Mouse (Mus musculus): ENCODE data around the gene Mier2. TPM values are rescaled to one million over a fixed set of nuclear protein-coding genes. Genes with fewer than 3 reads are reported as not detected.
A peak's percentile ranks its signal among the peaks of the same experiment; 100 is the strongest.

Gene Mier2
- polyA plus RNA-seq, 1 experiment from 2014 or later, result 64.4 TPM

GRCm38 (mm10) chr10:79587061-79587751, 32.2 kb upstream of the Mier2 start, which contains the start of gene Theg:
Theg (minus strand) TSS chr10:79587331.
- H3K27ac ChIP-seq (ENCODE audit: low read depth, low read length), result no peak within 1 kb of the TSS
- no peaks in the 10 kb centered on the region for H3K27me3 ChIP-seq (ENCODE audit: control insufficient read depth, insufficient read depth, low read length)
- H3K4me3 ChIP-seq (ENCODE audit: low read depth, low read length), result no peak within 1 kb of the TSS
- H3K9me3 ChIP-seq (ENCODE audit: control insufficient read depth, low read length), result no peaks in the 10 kb centered on the region
- 85% methylated on average over 5 of the region's 5 CpGs for WGBS
- no peak within 1 kb of the TSS for H3K4me2 ChIP-seq (ENCODE audit: low read depth, low read length, severe bottlenecking)
- no peaks in the 10 kb centered on the region for H3K36me3 ChIP-seq (ENCODE audit: control insufficient read depth, insufficient read depth, low read length)
- DNase-seq (ENCODE audit: low spot score), result peak; percentile 31
- H3K9ac ChIP-seq (ENCODE audit: low read length), result no peak within 1 kb of the TSS
- no peaks in the 10 kb centered on the region for H3K4me1 ChIP-seq (replicated peaks; ENCODE audit: control insufficient read depth, insufficient read depth, low read length)
- ATAC-seq (replicated peaks; ENCODE audit: low FRiP score), result no peak

- H3K4me1 ChIP-seq (replicated peaks; ENCODE audit: control insufficient read depth, insufficient read depth, low read length), result no peaks in the 10 kb centered on the region
- no peaks in the 10 kb centered on the region for H3K36me3 ChIP-seq (ENCODE audit: control insufficient read depth, insufficient read depth, low read length)
- H3K4me2 ChIP-seq (ENCODE audit: low read depth, low read length, severe bottlenecking), result no peak overlapping the region
- DNase-seq (ENCODE audit: low spot score), result peak; percentile 34
- no peak overlapping the region for H3K4me3 ChIP-seq (ENCODE audit: low read depth, low read length)
- no peaks in the 10 kb centered on the region for H3K9me3 ChIP-seq (ENCODE audit: control insufficient read depth, low read length)
- 84% methylated on average over 8 of the region's 8 CpGs for WGBS
- no peak for ATAC-seq (replicated peaks; ENCODE audit: low FRiP score)
- H3K9ac ChIP-seq (ENCODE audit: low read length), result no peak overlapping the region
- no peaks in the 10 kb centered on the region for H3K27me3 ChIP-seq (ENCODE audit: control insufficient read depth, insufficient read depth, low read length)
- no peak overlapping the region for H3K27ac ChIP-seq (ENCODE audit: low read depth, low read length)
These were observed 31.2 kb upstream of the Mier2 start for GRCm38 (mm10) chr10:79586243-79586642.

- no peak overlapping the region for H3K27ac ChIP-seq (ENCODE audit: low read depth, low read length)
- no peaks in the 10 kb centered on the region for H3K27me3 ChIP-seq (ENCODE audit: control insufficient read depth, insufficient read depth, low read length)
- H3K36me3 ChIP-seq (ENCODE audit: control insufficient read depth, insufficient read depth, low read length), result no peaks in the 10 kb centered on the region
- ATAC-seq (replicated peaks; ENCODE audit: low FRiP score), result no peak
- WGBS, result 95% methylated on average over 5 of the region's 5 CpGs
- no peaks in the 10 kb centered on the region for H3K9me3 ChIP-seq (ENCODE audit: control insufficient read depth, low read length)
- no peak overlapping the region for H3K4me3 ChIP-seq (ENCODE audit: low read depth, low read length)
- H3K4me1 ChIP-seq (replicated peaks; ENCODE audit: control insufficient read depth, insufficient read depth, low read length), result no peaks in the 10 kb centered on the region
- H3K9ac ChIP-seq (ENCODE audit: low read length), result no peak overlapping the region
- no peak overlapping the region for H3K4me2 ChIP-seq (ENCODE audit: low read depth, low read length, severe bottlenecking)
- peak; percentile 43 for DNase-seq (ENCODE audit: low spot score)
These were observed 30.7 kb upstream of the Mier2 start for GRCm38 (mm10) chr10:79585723-79586122.

- H3K27me3 ChIP-seq (ENCODE audit: control insufficient read depth, insufficient read depth, low read length), result peaks cover 1% of the 10 kb centered on the region; the same call in 1 of the 2 replicates
- H3K4me2 ChIP-seq (ENCODE audit: low read depth, low read length, severe bottlenecking), result no peak overlapping the region
- H3K9ac ChIP-seq (ENCODE audit: low read length), result no peak overlapping the region
- H3K36me3 ChIP-seq (ENCODE audit: control insufficient read depth, insufficient read depth, low read length), result no peaks in the 10 kb centered on the region
- H3K9me3 ChIP-seq (ENCODE audit: control insufficient read depth, low read length), result no peaks in the 10 kb centered on the region
- H3K27ac ChIP-seq (ENCODE audit: low read depth, low read length), result no peak overlapping the region
- H3K4me3 ChIP-seq (ENCODE audit: low read depth, low read length), result no peak overlapping the region
- DNase-seq (ENCODE audit: low spot score) (no peak), ATAC-seq (replicated peaks; ENCODE audit: low FRiP score) (no peak)
- no peaks in the 10 kb centered on the region for H3K4me1 ChIP-seq (replicated peaks; ENCODE audit: control insufficient read depth, insufficient read depth, low read length)
- WGBS, result 87% methylated on average over 6 of the region's 6 CpGs
These were observed 30.1 kb upstream of the Mier2 start for GRCm38 (mm10) chr10:79585136-79585535.

- Histone ChIP-seq H3K36me3 (ENCODE audit: control insufficient read depth, insufficient read depth, low read length) (no peaks in the 10 kb centered on the region), H3K4me2 (ENCODE audit: low read depth, low read length, severe bottlenecking) (no peak overlapping the region), H3K4me3 (ENCODE audit: low read depth, low read length) (no peak overlapping the region), H3K9ac (ENCODE audit: low read length) (no peak overlapping the region), H3K4me1 (replicated peaks; ENCODE audit: control insufficient read depth, insufficient read depth, low read length) (no peaks in the 10 kb centered on the region), H3K27me3 (ENCODE audit: control insufficient read depth, insufficient read depth, low read length) (peaks cover 2% of the 10 kb centered on the region; the same call in 1 of the 2 replicates), H3K9me3 (ENCODE audit: control insufficient read depth, low read length) (no peaks in the 10 kb centered on the region), H3K27ac (ENCODE audit: low read depth, low read length) (no peak overlapping the region)
- WGBS, result 84% methylated on average over 9 of the region's 9 CpGs
- DNase-seq (ENCODE audit: low spot score), result peak; percentile 40
- no peak for ATAC-seq (replicated peaks; ENCODE audit: low FRiP score)
These were observed 29.4 kb upstream of the Mier2 start for GRCm38 (mm10) chr10:79584426-79584825.

- H3K4me2 ChIP-seq (ENCODE audit: low read depth, low read length, severe bottlenecking), result no peak overlapping the region
- H3K9ac ChIP-seq (ENCODE audit: low read length), result no peak overlapping the region
- H3K4me1 ChIP-seq (replicated peaks; ENCODE audit: control insufficient read depth, insufficient read depth, low read length), result no peaks in the 10 kb centered on the region
- WGBS, result 72% methylated on average over 7 of the region's 7 CpGs
- H3K27me3 ChIP-seq (ENCODE audit: control insufficient read depth, insufficient read depth, low read length), result peaks cover 2% of the 10 kb centered on the region; the same call in 1 of the 2 replicates
- no peaks in the 10 kb centered on the region for H3K36me3 ChIP-seq (ENCODE audit: control insufficient read depth, insufficient read depth, low read length)
- ATAC-seq (replicated peaks; ENCODE audit: low FRiP score) (no peak), DNase-seq (ENCODE audit: low spot score) (peak; percentile 46)
- H3K9me3 ChIP-seq (ENCODE audit: control insufficient read depth, low read length), result no peaks in the 10 kb centered on the region
- no peak overlapping the region for H3K4me3 ChIP-seq (ENCODE audit: low read depth, low read length)
- no peak overlapping the region for H3K27ac ChIP-seq (ENCODE audit: low read depth, low read length)
These were observed 29.0 kb upstream of the Mier2 start for GRCm38 (mm10) chr10:79584021-79584420.

- Histone ChIP-seq H3K4me2 (ENCODE audit: low read depth, low read length, severe bottlenecking) (no peak overlapping the region), H3K9me3 (ENCODE audit: control insufficient read depth, low read length) (no peaks in the 10 kb centered on the region), H3K9ac (ENCODE audit: low read length) (no peak overlapping the region), H3K27me3 (ENCODE audit: control insufficient read depth, insufficient read depth, low read length) (peaks cover 2% of the 10 kb centered on the region; the same call in 1 of the 2 replicates), H3K36me3 (ENCODE audit: control insufficient read depth, insufficient read depth, low read length) (no peaks in the 10 kb centered on the region), H3K4me3 (ENCODE audit: low read depth, low read length) (no peak overlapping the region), H3K27ac (ENCODE audit: low read depth, low read length) (no peak overlapping the region), H3K4me1 (replicated peaks; ENCODE audit: control insufficient read depth, insufficient read depth, low read length) (no peaks in the 10 kb centered on the region)
- no peak for ATAC-seq (replicated peaks; ENCODE audit: low FRiP score)
- 87% methylated on average over 8 of the region's 8 CpGs for WGBS
- DNase-seq (ENCODE audit: low spot score), result peak; percentile 41
These were observed 26.5 kb upstream of the Mier2 start for GRCm38 (mm10) chr10:79581501-79581900.

GRCm38 (mm10) chr10:79580811-79581210, 25.8 kb upstream of the Mier2 start:
- DNase-seq (ENCODE audit: low spot score) (peak; percentile 82), ATAC-seq (replicated peaks; ENCODE audit: low FRiP score) (no peak)
- no peaks in the 10 kb centered on the region for H3K36me3 ChIP-seq (ENCODE audit: control insufficient read depth, insufficient read depth, low read length)

GRCm38 (mm10) chr10:79580356-79580755, 25.4 kb upstream of the Mier2 start:
- Histone ChIP-seq H3K9me3 (ENCODE audit: control insufficient read depth, low read length) (no peaks in the 10 kb centered on the region), H3K9ac (ENCODE audit: low read length) (no peak overlapping the region), H3K27ac (ENCODE audit: low read depth, low read length) (no peak overlapping the region), H3K27me3 (ENCODE audit: control insufficient read depth, insufficient read depth, low read length) (peaks cover 2% of the 10 kb centered on the region; the same call in 1 of the 2 replicates), H3K4me2 (ENCODE audit: low read depth, low read length, severe bottlenecking) (no peak overlapping the region), H3K4me3 (ENCODE audit: low read depth, low read length) (no peak overlapping the region), H3K36me3 (ENCODE audit: control insufficient read depth, insufficient read depth, low read length) (no peaks in the 10 kb centered on the region), H3K4me1 (replicated peaks; ENCODE audit: control insufficient read depth, insufficient read depth, low read length) (no peaks in the 10 kb centered on the region)
- ATAC-seq (replicated peaks; ENCODE audit: low FRiP score), result no peak
- DNase-seq (ENCODE audit: low spot score), result peak; percentile 37
- 69% methylated on average over 7 of the region's 7 CpGs for WGBS

More at GRCm38 (mm10) chr10:79580811-79581210, 25.8 kb upstream of the Mier2 start:
- Histone ChIP-seq H3K27ac (ENCODE audit: low read depth, low read length) (no peak overlapping the region), H3K9me3 (ENCODE audit: control insufficient read depth, low read length) (no peaks in the 10 kb centered on the region), H3K4me1 (replicated peaks; ENCODE audit: control insufficient read depth, insufficient read depth, low read length) (no peaks in the 10 kb centered on the region), H3K9ac (ENCODE audit: low read length) (no peak overlapping the region), H3K4me3 (ENCODE audit: low read depth, low read length) (no peak overlapping the region), H3K27me3 (ENCODE audit: control insufficient read depth, insufficient read depth, low read length) (peaks cover 2% of the 10 kb centered on the region; the same call in 1 of the 2 replicates), H3K4me2 (ENCODE audit: low read depth, low read length, severe bottlenecking) (no peak overlapping the region)
- 38% methylated on average over 6 of the region's 6 CpGs for WGBS

Data from forebrain, embryonic 11.5 days (tissue).